Mouse (Mus musculus): ENCODE data around the gene Prg2.

- TF ChIP-seq CTCF (IDR thresholded peaks at IDR 0.05; ENCODE audit: low read depth) (no peak), EP300 (optimal IDR thresholded peaks at IDR 0.05) (no peak)
Observed at GRCm38 (mm10) chr2:84958588-84959264, 21.5 kb upstream of the Prg2 start.

Data from stomach, postnatal 0 days (tissue).